Mouse (Mus musculus) heart, embryonic 10.5 days (tissue): Measurements from ENCODE around the gene Exoc1. TPM values are rescaled to one million over a fixed set of nuclear protein-coding genes. Genes with fewer than 3 reads are reported as not detected.

Source experiments
- DNase-seq: peaks from one replicate; pipeline ENCODE4 v3.0.0-alpha.2; 2017; ENCODE audit warnings: low spot score
- H3K27ac ChIP-seq: fragments of 300-500 bp; sonication (generic); 2 replicates; pipeline ENCODE4 v1.5.1; 2016; ENCODE audit warnings: mild to moderate bottlenecking
- H3K27me3 ChIP-seq: fragments of 300-500 bp; sonication (generic); 2 replicates; pipeline ENCODE4 v1.6.1; 2016; ENCODE audit warnings: mild to moderate bottlenecking; ENCODE audit not compliant: poor library complexity, insufficient read depth, severe bottlenecking
- H3K36me3 ChIP-seq: fragments of 300-500 bp; sonication (generic); 2 replicates; pipeline ENCODE4 v1.6.1; 2016; ENCODE audit warnings: mild to moderate bottlenecking, moderate library complexity
- H3K4me1 ChIP-seq: fragments of 300-500 bp; sonication (generic); 2 replicates; pipeline ENCODE4 v1.6.1; 2016; ENCODE audit warnings: mild to moderate bottlenecking
- H3K4me3 ChIP-seq: fragments of 300-500 bp; sonication (generic); 2 replicates; pipeline ENCODE4 v1.5.1; 2016; ENCODE audit warnings: mild to moderate bottlenecking, moderate library complexity
- H3K9me3 ChIP-seq: fragments of 300-500 bp; sonication (generic); 2 replicates; pipeline ENCODE4 v1.6.1; 2016; ENCODE audit warnings: mild to moderate bottlenecking, moderate library complexity
- WGBS: fragments of 180-500 bp; shearing (Covaris S2); methylation state at CpG from one replicate; pipeline ENCODE4 v1.1.7; 2016; 5-methylcytosine and 5-hydroxymethylcytosine counted together
- polyA plus RNA-seq: library from polyadenylated mRNA; unstranded; fragments of >200 nt; fragmentation: Nextera tagmentation; extraction: Ambion mirVana; gene quantifications from 2 replicates; pipeline ENCODE4 v1.2.1, GENCODE M21; 2016

The Exoc1 gene
- polyA plus RNA-seq, 1 experiment from 2014 or later, result 31.8 TPM

DNA sequence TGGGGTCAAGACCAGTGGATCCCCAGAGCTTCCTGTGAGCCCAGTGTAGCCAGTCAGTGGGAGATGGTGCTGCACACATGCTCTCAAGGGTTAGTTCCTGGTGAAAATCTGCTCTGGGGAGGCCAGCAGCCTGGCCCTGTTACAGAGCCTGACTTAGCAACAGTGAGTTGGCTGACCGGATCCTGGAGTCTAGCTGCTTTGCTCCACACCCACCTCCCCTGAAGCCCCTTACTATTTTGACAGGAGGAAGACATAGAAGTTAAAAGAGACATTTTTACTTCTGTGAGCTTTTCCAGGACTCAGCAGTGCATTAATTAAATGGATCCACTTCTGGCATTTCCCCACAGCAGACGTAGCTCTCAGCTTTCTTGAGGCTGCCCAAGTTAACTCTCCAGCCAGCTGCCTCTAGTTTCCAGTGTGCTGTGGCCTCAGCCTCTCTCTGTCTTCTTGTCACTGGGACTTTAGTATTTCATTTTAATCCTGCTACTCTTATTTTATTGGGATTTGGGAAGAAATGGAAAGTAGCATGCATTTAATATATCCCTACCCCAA lies 87.2 kb downstream of the Exoc1 start:
- DNase-seq, result no peak

DNA sequence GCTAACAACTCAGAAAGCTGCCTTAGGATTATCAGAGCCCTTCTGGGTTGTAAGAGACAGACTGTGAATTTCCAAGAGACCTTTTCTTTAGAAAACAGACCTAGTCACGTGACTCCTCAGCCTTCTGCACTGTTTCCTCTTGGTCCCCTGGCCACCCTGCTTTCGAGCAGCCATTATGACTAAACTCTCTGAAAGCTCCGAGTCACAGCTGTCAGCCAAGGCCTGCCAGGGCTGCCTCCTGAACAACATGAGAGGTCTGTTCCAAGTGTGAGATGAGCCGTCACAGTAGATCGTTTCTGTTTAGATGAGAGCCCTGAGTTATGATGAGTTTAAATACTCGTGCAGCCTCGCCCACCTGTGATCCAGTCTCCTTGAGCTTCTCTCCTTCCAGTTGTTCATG lies 89.6 kb downstream of the Exoc1 start:
- no peak for DNase-seq
- Histone ChIP-seq H3K9me3 (0 out of 2 replicates have a peak, but pooled peaks cover 2% of the 10 kb centered on the region), H3K4me1 (no peaks in the 10 kb centered on the region), H3K27me3 (no peaks in the 10 kb centered on the region), H3K27ac (no peak overlapping the region), H3K4me3 (no peak overlapping the region), H3K36me3 (peaks cover 82% of the 10 kb centered on the region)
- 90% methylated on average over 7 of the region's 7 CpGs for WGBS

More for the DNA sequence above, 87.2 kb downstream of the Exoc1 start:
- no peak overlapping the region for H3K27ac ChIP-seq
- no peaks in the 10 kb centered on the region for H3K27me3 ChIP-seq
- 86% methylated on average over 2 of the region's 2 CpGs for WGBS
- no peak overlapping the region for H3K4me3 ChIP-seq
- peaks cover 84% of the 10 kb centered on the region for H3K36me3 ChIP-seq
- no peaks in the 10 kb centered on the region for H3K4me1 ChIP-seq
- 0 out of 2 replicates have a peak, but pooled peaks cover 2% of the 10 kb centered on the region for H3K9me3 ChIP-seq

Other genes starting within 250 kb of the Exoc1 start
- gene Clock, start 224.5 kb upstream of the Exoc1 start, polyA plus RNA-seq, result 10.5 and 11.1 TPM in 2 replicates
- gene Pdcl2, start 198.2 kb upstream of the Exoc1 start, polyA plus RNA-seq, result not detected in 2 replicates
- gene Nmu, start 165.5 kb upstream of the Exoc1 start, polyA plus RNA-seq, result 0.16 TPM in 1 of 2 replicates, not detected in the other
- not detected in 2 replicates for gene Gm7271, start 45.3 kb upstream of the Exoc1 start, polyA plus RNA-seq
- 7.7 TPM in 2 replicates for gene Cep135, start 59.4 kb downstream of the Exoc1 start, polyA plus RNA-seq
- gene C530008M17Rik, start 127.2 kb downstream of the Exoc1 start, polyA plus RNA-seq, result 29.9 and 32.3 TPM in 2 replicates